Mouse (Mus musculus) midbrain, embryonic 15.5 days (tissue): ENCODE measurements at regions not wholly inside any gene's neighbourhood (a gene's known extent, or its start where the extent isn't known, plus 50 kb on each side); places are given as distances from the start of the nearest gene placed in this dataset.

ENCODE experiments used
- ATAC-seq: fragments of 200-750 bp; cut with Nextera tagmentation; replicated peaks from 2 replicates; pipeline ENCODE4 v1.8.0; 2017; ENCODE audit warnings: moderate TSS enrichment
- H3K27ac ChIP-seq: fragments of 300-500 bp; sonication (generic); 2 replicates; pipeline ENCODE4 v1.5.1; 2015; ENCODE audit warnings: mild to moderate bottlenecking, inconsistent platforms
- H3K27me3 ChIP-seq: fragments of 300-500 bp; sonication (generic); replicated peaks from 2 replicates; pipeline ENCODE4 v1.6.1; 2015; ENCODE audit warnings: inconsistent platforms
- H3K36me3 ChIP-seq: fragments of 300-500 bp; sonication (generic); replicated peaks from 2 replicates; pipeline ENCODE4 v1.6.1; 2015; ENCODE audit warnings: inconsistent platforms
- H3K4me1 ChIP-seq: fragments of 300-500 bp; sonication (generic); 2 replicates; pipeline ENCODE4 v1.6.1; 2015; ENCODE audit warnings: inconsistent platforms
- H3K4me2 ChIP-seq: fragments of 300-500 bp; sonication (generic); 2 replicates; pipeline ENCODE4 v1.6.1; 2015; ENCODE audit warnings: inconsistent platforms, mild to moderate bottlenecking, moderate library complexity
- H3K4me3 ChIP-seq: fragments of 300-500 bp; sonication (generic); 2 replicates; pipeline ENCODE4 v1.5.1; 2015; ENCODE audit warnings: mild to moderate bottlenecking, inconsistent platforms
- H3K9ac ChIP-seq: fragments of 300-500 bp; sonication (generic); 2 replicates; pipeline ENCODE4 v1.6.1; 2015; ENCODE audit warnings: mild to moderate bottlenecking, inconsistent platforms
- H3K9me3 ChIP-seq: fragments of 300-500 bp; sonication (generic); 2 replicates; pipeline ENCODE4 v1.6.1; 2016; ENCODE audit warnings: inconsistent platforms
- WGBS: fragments of 180-500 bp; shearing (Covaris S2); methylation state at CpG from one replicate; pipeline ENCODE4 v1.1.7; 2015; ENCODE audit warnings: mixed read lengths; 5-methylcytosine and 5-hydroxymethylcytosine counted together

DNA sequence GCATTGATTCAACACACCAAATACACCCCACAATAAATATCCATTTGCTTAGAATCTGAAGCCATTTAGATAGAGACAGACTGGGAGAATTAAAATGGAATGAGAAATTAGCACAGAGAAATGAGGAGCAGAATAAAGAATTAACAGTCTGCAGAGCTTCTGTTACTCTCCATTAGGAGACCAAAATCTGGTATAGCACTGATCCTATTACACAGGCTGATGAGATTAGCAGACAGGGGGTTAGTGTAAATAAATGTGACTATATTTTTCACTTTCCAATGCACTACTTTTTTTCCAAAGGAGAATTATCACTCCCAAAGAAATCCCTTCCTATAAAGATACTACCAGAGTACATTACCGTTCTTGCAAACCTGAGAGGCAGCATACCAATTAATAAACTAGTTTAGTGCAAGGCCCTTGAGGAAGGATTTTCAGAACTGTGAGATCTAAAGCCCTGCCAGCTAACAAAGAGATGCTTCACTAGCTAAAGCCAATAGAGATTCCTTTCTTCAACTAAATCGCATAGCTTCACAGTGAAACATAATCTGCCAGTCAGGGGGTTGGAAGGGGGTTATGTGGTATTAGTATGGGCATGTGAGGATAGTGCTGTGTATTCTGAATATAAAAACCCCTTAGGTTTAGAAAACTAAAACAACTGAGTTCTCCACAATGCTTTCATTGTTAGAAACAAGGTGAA lies 557.7 kb downstream of the Gm6760 start:
- Histone ChIP-seq H3K27me3 (no peaks in the 10 kb centered on the region), H3K4me2 (no peak overlapping the region), H3K9ac (no peak overlapping the region), H3K9me3 (no peaks in the 10 kb centered on the region), H3K4me3 (no peak overlapping the region), H3K4me1 (no peaks in the 10 kb centered on the region), H3K36me3 (no peaks in the 10 kb centered on the region), H3K27ac (no peak overlapping the region)
- 0 out of 2 replicates have a peak, but pooled peaks have one; percentile 60 for ATAC-seq
- 48% methylated on average over 2 of the region's 2 CpGs for WGBS
